Mouse (Mus musculus) adrenal gland, adult 2 months (tissue): ENCODE data around the gene Gm8922. TPM values are rescaled to one million over a fixed set of nuclear protein-coding genes. Genes with fewer than 3 reads are reported as not detected.
"Not testable (repeated sequence)": the region's sequence is repeated elsewhere in the genome, so short reads cannot be mapped to it uniquely, and the experiment has no call there.

Source experiments
- DNase-seq: peaks from one replicate; pipeline ENCODE4 v3.0.0; 2021
- long read RNA-seq: library from polyadenylated mRNA; stranded (forward); transcript quantifications from one replicate; pipeline ENCODE4 v2.0.0, GENCODE M21; 2021
- polyA plus RNA-seq: library from polyadenylated mRNA; depleted of rRNA; stranded (reverse); fragments of >200 nt; gene quantifications from 2 replicates; pipeline ENCODE4 v1.2.3, GENCODE M21; 2012; rRNA removed
- total RNA-seq, 2 experiments: library from RNA; stranded (reverse); gene quantifications; 2 replicates each; pipeline ENCODE4 v1.2.3; 2021

The Gm8922 gene
- not detected for total RNA-seq
- polyA plus RNA-seq: not detected in 2 replicates
- long read RNA-seq: 0 reads

DNA sequence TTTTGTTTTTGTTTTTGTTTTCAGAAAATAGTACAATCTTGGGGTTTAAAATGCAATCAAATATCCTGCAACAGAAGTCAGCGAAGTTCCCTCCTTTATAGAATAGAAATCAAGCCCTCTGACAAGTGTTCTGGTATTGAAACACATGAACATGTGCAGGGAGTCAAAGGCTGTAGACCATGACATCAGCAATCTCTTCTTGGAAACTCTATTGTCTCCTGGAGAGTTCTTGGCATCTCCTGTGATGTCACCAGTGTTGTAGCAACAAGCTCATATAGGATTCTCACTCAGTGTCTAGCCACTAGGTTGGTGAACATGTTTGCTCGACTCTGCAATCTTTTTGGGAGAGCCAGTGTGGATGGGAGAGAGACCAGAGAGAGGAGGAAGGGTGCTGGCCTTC lies at the start of gene Gm8922:
Gene Gm8922, plus strand, starts transcription at position 301 of the 400 bp plus-strand sequence.
- DNase-seq: not testable (repeated sequence)

Other genes with a start within 250 kb of the Gm8922 start
- not detected for gene Gm8906, start 179.3 kb upstream of the Gm8922 start, total RNA-seq
- not detected in 2 replicates for gene Gm8906, start 179.3 kb upstream of the Gm8922 start, polyA plus RNA-seq
- gene Gm6460, start 87.0 kb upstream of the Gm8922 start, total RNA-seq: not detected
- gene Gm6460, start 87.0 kb upstream of the Gm8922 start, polyA plus RNA-seq: not detected in 2 replicates
- not detected for gene Gm8926, start 88.6 kb downstream of the Gm8922 start, total RNA-seq
- gene Gm8926, start 88.6 kb downstream of the Gm8922 start, polyA plus RNA-seq: not detected in 2 replicates
- gene Gm6465, start 163.6 kb downstream of the Gm8922 start, total RNA-seq: not detected
- gene Gm6465, start 163.6 kb downstream of the Gm8922 start, polyA plus RNA-seq: not detected in 2 replicates
- gene 4933402N22Rik, start 236.1 kb downstream of the Gm8922 start, total RNA-seq: not detected
- not detected in 2 replicates for gene 4933402N22Rik, start 236.1 kb downstream of the Gm8922 start, polyA plus RNA-seq